Mouse (Mus musculus): Measurements from ENCODE around the gene Cd83. TPM values are rescaled to one million over a fixed set of nuclear protein-coding genes. Genes with fewer than 3 reads are reported as not detected.

The Cd83 gene
- polyA plus RNA-seq, 3 experiments from 2014 or later, result 115 to 333 (median 260) TPM

GRCm38 (mm10) chr13:43807272-43807675 is 22.7 kb downstream of the Cd83 start:
- ATAC-seq, result no peak

GRCm38 (mm10) chr13:43810621-43811020 is 26.0 kb downstream of the Cd83 start:
- no peak for ATAC-seq

GRCm38 (mm10) chr13:43811835-43812234 is 27.3 kb downstream of the Cd83 start:
- ATAC-seq, result no peak

GRCm38 (mm10) chr13:43813431-43813830 is 28.9 kb downstream of the Cd83 start:
- ATAC-seq, result no peak

- no peak for ATAC-seq
Measured at GRCm38 (mm10) chr13:43817461-43817860, 32.9 kb downstream of the Cd83 start.

- ATAC-seq, result no peak
Measured at GRCm38 (mm10) chr13:43818307-43819019, 33.9 kb downstream of the Cd83 start.

- no peak for ATAC-seq
Measured at GRCm38 (mm10) chr13:43819020-43819310, 34.4 kb downstream of the Cd83 start.

GRCm38 (mm10) chr13:43820071-43820470 is 35.5 kb downstream of the Cd83 start:
- no peak for ATAC-seq

- no peak for ATAC-seq
Measured at GRCm38 (mm10) chr13:43822306-43822705, 37.7 kb downstream of the Cd83 start.

- no peak for ATAC-seq
Measured at GRCm38 (mm10) chr13:43828648-43829047, 44.1 kb downstream of the Cd83 start.

GRCm38 (mm10) chr13:43830892-43831673 is 46.5 kb downstream of the Cd83 start:
- ATAC-seq, result no peak

GRCm38 (mm10) chr13:43832731-43833130 is 48.2 kb downstream of the Cd83 start:
- no peak for ATAC-seq

- ATAC-seq, result no peak
Measured at GRCm38 (mm10) chr13:43836376-43836775, 51.8 kb downstream of the Cd83 start.

- ATAC-seq, result no peak
Measured at GRCm38 (mm10) chr13:43837812-43838211, 53.2 kb downstream of the Cd83 start.

GRCm38 (mm10) chr13:43845151-43845550 is 60.6 kb downstream of the Cd83 start:
- ATAC-seq, result no peak

GRCm38 (mm10) chr13:43847186-43847585 is 62.6 kb downstream of the Cd83 start:
- ATAC-seq, result no peak

- no peak for ATAC-seq
Measured at GRCm38 (mm10) chr13:43849816-43850215, 65.2 kb downstream of the Cd83 start.

GRCm38 (mm10) chr13:43851108-43851507 is 66.5 kb downstream of the Cd83 start:
- ATAC-seq, result no peak

Other genes starting within 250 kb of the Cd83 start
- gene Mcur1, start 224.6 kb upstream of the Cd83 start, polyA plus RNA-seq (2017; shearing (Covaris generic)), result 10 to 100 TPM in 2 of 3 experiments, 1 to 10 TPM in 1; 7.1 to 19.0 (median 17.0) TPM
- not detected for gene Rnf182, start 169.1 kb upstream of the Cd83 start, polyA plus RNA-seq (2017; shearing (Covaris generic))